Mouse (Mus musculus) hindbrain, postnatal 0 days (tissue): ENCODE measurements at regions not wholly inside any gene's neighbourhood (a gene's known extent, or its start where the extent isn't known, plus 50 kb on each side); places are given as distances from the start of the nearest gene placed in this dataset.
"Not testable (repeated sequence)": the region's sequence is repeated elsewhere in the genome, so short reads cannot be mapped to it uniquely, and the experiment has no call there.

Experiments used
- ATAC-seq: fragments of 200-750 bp; cut with Nextera tagmentation; 2 replicates; pipeline ENCODE4 v1.8.0; 2017; ENCODE audit warnings: mild to moderate bottlenecking, moderate TSS enrichment, moderate library complexity
- DNase-seq: peaks from one replicate; pipeline ENCODE4 v3.0.0-alpha.2; 2015; ENCODE audit warnings: low spot score
- H3K27ac ChIP-seq: fragments of 300-500 bp; sonication (generic); 2 replicates; pipeline ENCODE4 v1.5.1; 2014; ENCODE audit warnings: mild to moderate bottlenecking
- H3K27me3 ChIP-seq: fragments of 300-500 bp; sonication (generic); 2 replicates; pipeline ENCODE4 v1.6.1; 2014; ENCODE audit warnings: low read length, mixed read lengths; ENCODE audit not compliant: insufficient read depth
- H3K36me3 ChIP-seq: fragments of 300-500 bp; sonication (generic); 2 replicates; pipeline ENCODE4 v1.6.1; 2014; ENCODE audit warnings: low read length, mixed read lengths; ENCODE audit not compliant: insufficient read depth
- H3K4me1 ChIP-seq: fragments of 300-500 bp; sonication (generic); 2 replicates; pipeline ENCODE4 v1.6.1; 2014; ENCODE audit warnings: antibody characterized with exemption, low read length, mixed read lengths; ENCODE audit not compliant: insufficient read depth
- H3K4me2 ChIP-seq: fragments of 300-500 bp; sonication (generic); 2 replicates; pipeline ENCODE4 v1.6.1; 2014; ENCODE audit warnings: low read depth, mild to moderate bottlenecking, low read length, moderate library complexity, mixed read lengths
- H3K4me3 ChIP-seq: fragments of 300-500 bp; sonication (generic); 2 replicates; pipeline ENCODE4 v1.5.1; 2014; ENCODE audit warnings: low read length
- H3K9ac ChIP-seq: fragments of 300-500 bp; sonication (generic); replicated peaks from 2 replicates; pipeline ENCODE4 v1.6.1; 2014; ENCODE audit warnings: mild to moderate bottlenecking, low read length, moderate library complexity, mixed read lengths
- H3K9me3 ChIP-seq: fragments of 300-500 bp; sonication (generic); 2 replicates; pipeline ENCODE4 v1.6.1; 2016; ENCODE audit warnings: low read length, mixed read lengths
- CTCF ChIP-seq: IDR thresholded peaks from 2 replicates; pipeline ENCODE4 v1.5.1; 2016; ENCODE audit warnings: antibody characterized with exemption, control low read depth, low read depth
- WGBS: fragments of 180-500 bp; shearing (Covaris S2); extraction: QIAGEN DNeasy Blood & Tissue Kit; methylation state at CpG from one replicate; pipeline ENCODE4 v1.1.7; 2014; 5-methylcytosine and 5-hydroxymethylcytosine counted together

DNA sequence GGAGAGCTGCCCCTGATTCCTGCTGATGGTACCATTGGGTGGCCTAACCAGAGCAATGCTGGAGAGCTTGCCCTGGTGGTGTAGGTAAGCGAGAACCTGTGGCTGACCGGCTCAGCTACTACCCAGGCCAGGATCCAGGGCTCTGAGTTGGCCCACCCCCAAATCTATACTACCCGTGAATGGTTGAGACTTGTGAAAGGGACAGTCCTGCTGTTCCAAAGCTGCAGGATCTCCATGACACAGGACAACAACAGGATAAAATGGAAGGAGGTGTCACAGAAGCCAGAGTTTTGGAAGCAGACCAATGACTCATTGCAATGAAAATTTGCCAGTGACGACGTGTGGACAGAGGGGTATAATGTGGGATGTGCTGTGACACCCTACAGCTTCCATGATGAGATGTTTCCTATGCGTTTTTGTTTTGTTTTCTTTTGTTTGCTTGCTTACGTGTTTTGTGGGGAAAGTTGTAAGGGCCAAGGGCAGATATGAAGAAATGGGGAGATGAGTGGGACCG lies 115.6 kb downstream of the Tcp10c start:
- ATAC-seq, H3K9me3 ChIP-seq, H3K4me2 ChIP-seq, H3K9ac ChIP-seq, DNase-seq, H3K27ac ChIP-seq, H3K36me3 ChIP-seq, H3K4me1 ChIP-seq, H3K27me3 ChIP-seq, H3K4me3 ChIP-seq: not testable (repeated sequence)
- WGBS = 64% methylated on average over 8 of the region's 8 CpGs

DNA sequence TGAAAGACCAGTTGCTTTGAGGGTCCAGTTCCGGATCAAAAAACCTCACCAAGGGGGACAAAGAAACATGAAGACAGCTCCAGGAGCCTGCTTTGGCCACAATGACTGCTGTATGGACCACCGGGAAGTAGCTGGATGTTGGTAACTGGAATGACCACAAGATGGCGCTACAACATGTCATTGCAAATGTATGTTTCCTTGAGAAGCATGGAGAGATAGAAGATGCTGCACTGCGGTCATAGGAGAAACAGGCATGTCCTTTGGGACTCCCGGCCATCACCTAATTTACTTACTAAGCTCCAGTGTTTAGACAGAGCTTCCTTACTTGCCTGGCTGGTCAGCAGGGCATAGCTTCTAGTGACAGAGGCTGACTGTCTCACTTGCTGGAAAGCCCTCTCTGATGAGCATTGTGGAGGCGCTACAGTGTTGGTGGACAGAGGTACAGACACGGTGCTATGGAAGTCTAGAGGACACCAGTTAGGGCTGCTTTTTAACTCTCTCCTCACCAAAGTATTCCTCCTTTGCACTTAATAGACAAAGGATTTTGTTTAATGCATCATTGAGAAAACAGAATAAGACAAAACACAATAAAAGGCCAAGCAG lies 118.2 kb downstream of the Tcp10c start:
- Histone ChIP-seq H3K36me3 (no peaks in the 10 kb centered on the region), H3K4me3 (no peak overlapping the region), H3K4me2 (no peak overlapping the region), H3K4me1 (no peaks in the 10 kb centered on the region), H3K27me3 (no peaks in the 10 kb centered on the region), H3K9ac (no peak overlapping the region), H3K9me3 (no peaks in the 10 kb centered on the region), H3K27ac (no peak overlapping the region)
- ATAC-seq (peak; percentile 82), DNase-seq (peak; percentile 95)
- 12% methylated on average over 7 of the region's 7 CpGs for WGBS
- peak; percentile 96 for TF ChIP-seq CTCF

DNA sequence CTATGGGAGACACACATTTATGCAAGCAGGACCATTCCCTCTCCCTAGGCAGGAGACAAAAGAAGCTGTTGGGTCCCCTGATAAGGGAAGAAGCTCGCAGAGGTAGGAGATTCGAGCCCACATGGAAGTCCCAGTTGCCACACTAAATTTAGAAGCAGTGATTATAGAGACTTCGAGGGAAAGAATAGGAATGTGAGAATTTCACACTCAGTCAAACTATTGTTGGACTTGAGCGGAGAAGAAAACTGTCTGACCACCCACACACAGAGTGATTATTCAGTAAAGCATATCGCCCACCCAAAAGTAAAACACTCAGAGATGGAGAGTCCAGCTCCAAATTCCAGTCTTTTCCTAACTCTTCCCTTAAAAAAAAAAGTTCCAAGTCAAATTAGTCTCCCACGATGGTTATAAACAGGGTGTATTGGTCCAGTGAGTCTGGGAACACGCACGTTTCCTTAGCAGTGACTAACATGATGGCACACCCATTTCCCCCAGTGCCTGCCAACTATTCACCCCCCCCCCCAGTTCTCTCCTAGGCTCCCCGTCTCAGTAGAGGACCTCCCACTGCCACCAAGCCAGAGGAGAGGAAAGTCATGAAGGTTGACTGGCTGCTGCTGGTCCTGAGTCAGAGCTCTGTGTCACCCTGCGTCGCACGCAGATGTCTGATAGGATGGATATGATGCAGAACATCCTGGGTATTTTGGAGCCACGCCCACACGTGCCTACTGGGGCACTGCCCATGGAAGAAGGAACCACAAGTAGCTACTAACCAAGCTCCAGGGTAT lies 120.1 kb downstream of the Tcp10c start:
- Histone ChIP-seq H3K36me3 (no peaks in the 10 kb centered on the region), H3K4me3 (no peak overlapping the region), H3K27me3 (no peaks in the 10 kb centered on the region), H3K4me1 (no peaks in the 10 kb centered on the region), H3K9me3 (no peaks in the 10 kb centered on the region), H3K9ac (no peak overlapping the region), H3K27ac (no peak overlapping the region), H3K4me2 (no peak overlapping the region)
- no peak for ATAC-seq
- DNase-seq = no peak
- no peak for TF ChIP-seq CTCF
- 61% methylated on average over 14 of the region's 14 CpGs for WGBS

DNA sequence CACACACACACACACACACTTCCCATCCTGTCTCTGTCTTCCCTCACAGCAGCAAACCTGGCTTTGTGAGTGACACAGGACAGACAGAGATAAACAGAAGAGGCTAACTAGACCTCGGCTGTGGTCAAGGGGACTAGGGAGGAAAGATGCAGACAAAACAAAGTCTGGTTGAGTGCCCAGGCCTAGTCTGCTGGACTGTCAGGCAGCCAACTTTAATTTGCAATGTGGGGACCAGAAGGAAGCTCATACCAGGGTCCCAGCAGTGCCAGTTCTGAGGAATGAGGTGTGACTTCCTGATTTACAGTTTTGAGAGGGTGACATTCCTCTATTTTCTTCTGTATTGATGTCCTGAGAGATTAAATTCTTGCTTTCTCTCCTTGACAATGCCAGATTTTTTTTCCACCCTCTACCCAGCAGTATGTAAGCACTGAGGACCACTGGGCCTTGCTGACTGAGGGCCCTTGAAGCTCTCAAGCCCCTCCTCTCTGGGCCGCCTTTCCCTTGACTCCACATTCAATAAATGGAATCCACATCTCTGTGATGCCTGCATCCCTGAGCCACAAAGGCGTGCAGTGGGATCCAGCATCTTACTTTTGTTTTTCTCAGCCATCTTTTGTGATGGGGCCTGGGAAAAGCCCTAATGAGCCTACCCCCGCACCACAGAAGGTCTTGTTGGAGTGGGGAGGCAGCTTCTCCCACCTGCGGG lies 124.6 kb downstream of the Tcp10c start:
- Histone ChIP-seq H3K9me3 (no peaks in the 10 kb centered on the region), H3K4me2 (no peak overlapping the region)
- no peak for TF ChIP-seq CTCF

DNA sequence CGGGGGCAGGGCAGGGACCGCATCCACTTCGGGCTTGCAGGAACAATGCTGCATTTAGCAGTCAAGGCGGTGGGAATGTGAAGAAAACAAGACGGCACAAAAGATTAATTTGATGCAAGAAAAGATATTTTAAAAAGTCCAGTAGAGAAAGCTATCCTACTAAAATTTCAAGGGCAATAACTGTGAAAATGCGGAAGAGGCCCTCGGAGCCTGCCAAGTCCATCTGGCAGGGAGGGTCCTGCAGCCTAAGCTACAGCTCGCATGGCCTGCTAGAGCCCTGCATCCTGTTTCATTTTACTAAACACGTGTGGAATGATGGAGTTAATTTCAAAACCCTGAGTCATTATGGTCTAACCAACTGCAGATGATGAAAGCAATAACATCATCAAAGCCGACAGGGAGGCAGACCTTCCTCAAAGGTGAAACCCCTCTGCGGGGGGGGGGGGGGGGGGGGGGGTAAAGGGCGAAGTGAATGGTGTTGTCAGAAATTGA lies 125.2 kb downstream of the Tcp10c start:
- H3K4me3 ChIP-seq = no peak overlapping the region
- H3K4me2 ChIP-seq = no peak overlapping the region
- TF ChIP-seq CTCF = no peak
- ATAC-seq (peak; percentile 59), DNase-seq (peak; percentile 60)
- peak overlapping the region; percentile 61 for H3K27ac ChIP-seq
- H3K27me3 ChIP-seq = no peaks in the 10 kb centered on the region
- 13% methylated on average over 11 of the region's 12 CpGs for WGBS
- no peaks in the 10 kb centered on the region for H3K36me3 ChIP-seq
- H3K9ac ChIP-seq = no peak overlapping the region
- no peaks in the 10 kb centered on the region for H3K9me3 ChIP-seq
- no peaks in the 10 kb centered on the region for H3K4me1 ChIP-seq

More for the DNA sequence above, 124.6 kb downstream of the Tcp10c start:
- ATAC-seq (peak; percentile 72), DNase-seq (peak; percentile 49)
- no peak overlapping the region for H3K4me3 ChIP-seq
- no peaks in the 10 kb centered on the region for H3K4me1 ChIP-seq
- WGBS = 11% methylated on average over 5 of the region's 5 CpGs
- no peak overlapping the region for H3K9ac ChIP-seq
- H3K36me3 ChIP-seq = no peaks in the 10 kb centered on the region
- peak overlapping the region; percentile 61 for H3K27ac ChIP-seq
- no peaks in the 10 kb centered on the region for H3K27me3 ChIP-seq

GRCm38 (mm10) chr17:13481445-13482085 lies 127.2 kb downstream of the Tcp10c start:
- 55% methylated on average over 7 of the region's 7 CpGs for WGBS
- TF ChIP-seq CTCF = no peak
- H3K27ac ChIP-seq = no peak overlapping the region
- no peak overlapping the region for H3K4me3 ChIP-seq
- ATAC-seq (peak; percentile 77), DNase-seq (peak; percentile 31)
- no peaks in the 10 kb centered on the region for H3K36me3 ChIP-seq
- H3K9me3 ChIP-seq = no peaks in the 10 kb centered on the region
- no peak overlapping the region for H3K4me2 ChIP-seq
- no peak overlapping the region for H3K9ac ChIP-seq
- no peaks in the 10 kb centered on the region for H3K4me1 ChIP-seq
- no peaks in the 10 kb centered on the region for H3K27me3 ChIP-seq
